Mouse (Mus musculus) E14TG2a.4 (cell line): ENCODE measurements at regions not wholly inside any gene's neighbourhood (a gene's known extent, or its start where the extent isn't known, plus 50 kb on each side); places are given as distances from the start of the nearest gene placed in this dataset.

ENCODE experiments used
- CTCF ChIP-seq: conservative IDR thresholded peaks from 2 replicates; pipeline ENCODE4 v1.5.1; 2014; ENCODE audit warnings: low read length
- NANOG ChIP-seq: IDR thresholded peaks from 2 replicates; pipeline ENCODE4 v1.6.1; 2014; ENCODE audit warnings: borderline replicate concordance, low read length, mixed read lengths

- TF ChIP-seq CTCF (no peak), NANOG (no peak)
Measured at GRCm38 (mm10) chr4:84189315-84189714, 485.8 kb downstream of the Bnc2 start.
